Mouse (Mus musculus): ENCODE data around the gene Ift20.
"Not testable (repeated sequence)": the region's sequence is repeated elsewhere in the genome, so short reads cannot be mapped to it uniquely, and the experiment has no call there.

Gene Ift20

DNA sequence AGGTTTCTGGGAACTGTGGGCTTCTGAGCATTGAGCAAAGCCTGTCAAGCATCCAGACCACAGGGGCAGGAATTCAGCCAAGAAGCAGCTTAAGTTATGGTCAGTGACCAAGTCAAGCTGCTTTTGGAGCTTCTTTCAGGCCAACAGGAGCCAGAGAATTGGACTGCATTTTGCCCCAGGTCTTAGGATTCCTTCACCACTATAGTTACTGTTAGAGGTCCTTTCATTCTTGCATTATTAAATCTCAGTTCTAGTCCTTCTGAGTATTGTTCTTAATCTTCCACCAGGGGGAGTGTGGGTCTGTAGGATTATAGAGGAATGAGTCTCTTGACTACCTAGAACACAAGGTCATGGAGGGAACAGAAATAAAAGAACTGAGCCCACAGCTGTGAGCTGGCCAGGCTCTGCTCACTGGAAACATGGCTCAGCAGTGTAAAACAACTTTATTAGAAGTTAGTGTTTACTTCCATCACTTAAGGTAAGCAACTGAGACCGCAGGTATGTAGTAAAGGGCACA, 13.6 kb upstream of the Ift20 start:
- DNase-seq (ENCODE audit: extremely low spot score, low read depth, low spot score): no peak

DNA sequence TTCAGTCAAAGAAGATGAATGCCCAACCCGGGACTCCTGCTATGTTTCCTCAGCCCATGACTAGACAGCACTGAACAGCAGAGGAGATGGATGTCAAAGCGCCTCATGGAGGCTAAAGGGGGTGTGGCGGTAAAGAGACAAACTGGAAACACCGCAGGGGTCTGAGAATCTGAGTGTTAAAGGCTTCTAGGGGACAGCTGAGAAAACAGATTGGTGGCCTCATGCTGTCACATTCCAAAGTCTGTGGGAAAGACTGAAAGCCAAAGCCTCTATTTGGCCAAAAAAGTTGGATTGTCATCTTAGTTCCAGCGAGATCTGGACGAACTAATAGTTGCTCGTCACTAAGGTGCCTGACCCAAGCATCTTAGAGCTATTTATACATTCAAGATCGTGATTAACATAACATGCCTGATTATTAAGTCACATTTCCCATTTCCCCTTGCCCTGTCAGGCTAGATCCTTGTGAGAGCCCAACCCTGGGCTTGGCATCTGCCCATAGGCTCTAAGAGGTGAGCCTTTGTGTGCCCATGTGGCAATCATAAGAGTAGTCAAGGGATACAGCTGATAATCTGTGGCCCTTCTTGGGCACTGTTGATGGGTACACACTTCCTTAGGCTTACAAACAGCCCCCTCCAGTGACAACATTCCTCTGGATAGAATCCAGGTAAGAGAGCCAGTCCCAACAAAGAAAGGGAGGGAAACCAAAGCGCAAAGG, 12.8 kb upstream of the Ift20 start:
- no peak for DNase-seq (ENCODE audit: extremely low spot score, low read depth, low spot score)

DNA sequence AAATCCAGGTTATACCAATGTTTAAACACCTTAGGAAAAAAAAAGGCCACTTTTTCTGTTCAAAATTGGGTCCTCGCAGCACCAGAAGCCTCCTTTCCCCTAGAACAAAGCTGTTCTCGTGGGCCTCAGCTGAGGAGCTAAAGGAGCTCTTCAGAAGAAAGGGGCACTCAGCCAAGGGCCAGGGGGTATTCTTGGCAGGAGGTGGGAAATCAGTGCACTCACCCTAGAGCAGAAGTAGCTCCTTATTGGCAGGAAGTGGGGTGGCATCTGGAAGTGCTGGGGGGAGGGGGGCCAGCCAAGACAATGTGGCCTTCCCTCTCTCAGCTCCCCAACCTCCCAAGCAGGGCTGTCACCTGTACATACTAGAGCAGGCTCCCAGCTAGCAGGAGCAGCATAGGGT, 11.3 kb upstream of the Ift20 start:
- no peak for DNase-seq (ENCODE audit: extremely low spot score, low read depth, low spot score)

DNA sequence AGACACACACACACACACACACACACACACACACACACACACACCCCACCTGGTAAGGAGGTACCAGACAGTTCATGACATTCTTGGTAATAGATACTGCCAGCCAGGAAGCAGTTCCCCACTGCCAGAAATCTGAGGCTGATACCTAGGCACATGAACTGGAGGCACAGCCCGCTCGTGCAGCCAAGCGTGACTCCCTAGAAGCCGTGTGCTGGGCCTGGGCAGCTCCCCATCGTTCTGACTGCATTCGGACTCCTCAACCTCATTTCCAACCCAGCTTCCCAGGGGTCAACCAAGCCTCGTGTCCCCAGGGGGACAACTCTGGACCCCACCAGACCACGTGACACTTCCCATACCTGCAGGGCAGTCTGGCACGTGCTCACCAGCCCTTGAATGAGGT, 7.4 kb upstream of the Ift20 start:
- no peak for DNase-seq (ENCODE audit: extremely low spot score, low read depth, low spot score)

DNA sequence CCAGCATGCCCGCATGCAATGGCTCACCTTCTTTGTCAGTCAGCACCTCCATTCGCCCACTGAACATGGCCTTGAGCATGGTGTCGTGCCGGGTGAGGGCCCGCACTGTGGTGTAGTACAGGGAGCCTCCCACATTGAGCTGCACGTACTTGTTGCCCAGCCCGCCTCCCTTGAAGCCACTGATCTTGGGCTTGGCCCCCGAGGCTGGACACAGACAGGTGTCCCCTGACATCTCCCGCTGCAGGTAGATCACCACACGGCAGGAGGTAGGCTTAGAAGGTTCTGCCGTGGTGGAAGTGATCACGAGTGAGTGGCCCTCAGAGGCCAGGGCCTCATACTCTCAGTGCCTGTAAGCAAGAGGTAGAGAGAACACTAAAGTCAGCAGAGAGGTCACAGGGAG, 6.2 kb upstream of the Ift20 start:
- no peak for DNase-seq (ENCODE audit: extremely low spot score, low read depth, low spot score)

DNA sequence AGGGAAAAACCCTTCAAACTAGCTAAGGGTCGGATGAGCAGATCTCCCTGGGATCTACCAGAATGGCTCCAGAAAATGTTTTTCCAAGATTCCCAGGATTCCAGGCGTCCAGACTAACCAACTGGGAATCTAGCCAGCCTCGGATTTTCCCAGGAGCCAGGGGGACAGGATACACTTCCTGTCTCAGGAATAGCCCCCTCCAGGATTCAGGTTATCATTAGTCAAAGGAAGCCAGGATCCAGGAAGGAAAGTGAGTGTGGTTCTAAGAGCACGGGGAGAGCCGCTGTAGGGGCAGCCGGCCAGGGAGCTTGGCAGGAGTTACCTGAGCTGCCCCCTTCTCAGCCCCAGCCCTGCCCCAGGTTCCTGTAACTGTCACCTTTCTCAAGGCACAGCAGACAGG, 5.1 kb upstream of the Ift20 start:
- no peak for DNase-seq (ENCODE audit: extremely low spot score, low read depth, low spot score)

DNA sequence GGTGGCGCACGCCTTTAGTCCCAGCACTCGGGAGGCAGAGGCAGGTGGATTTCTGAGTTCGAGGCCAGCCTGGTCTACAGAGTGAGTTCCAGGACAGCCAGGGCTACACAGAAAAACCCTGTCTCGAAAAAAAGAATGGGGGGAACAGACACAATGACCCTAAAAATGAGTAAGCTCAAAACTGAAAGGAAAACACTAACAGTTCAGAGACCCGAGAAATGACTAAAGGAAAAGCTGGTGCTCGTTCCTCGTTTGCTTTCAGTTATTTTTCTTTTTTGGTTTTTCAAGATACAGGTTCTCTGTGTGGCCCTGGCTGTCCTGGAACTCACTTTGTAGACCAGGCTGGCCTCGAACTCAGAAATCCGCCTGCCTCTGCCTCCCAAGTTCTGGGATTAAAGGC, 4.6 kb upstream of the Ift20 start:
- DNase-seq (ENCODE audit: extremely low spot score, low read depth, low spot score): not testable (repeated sequence)

DNA sequence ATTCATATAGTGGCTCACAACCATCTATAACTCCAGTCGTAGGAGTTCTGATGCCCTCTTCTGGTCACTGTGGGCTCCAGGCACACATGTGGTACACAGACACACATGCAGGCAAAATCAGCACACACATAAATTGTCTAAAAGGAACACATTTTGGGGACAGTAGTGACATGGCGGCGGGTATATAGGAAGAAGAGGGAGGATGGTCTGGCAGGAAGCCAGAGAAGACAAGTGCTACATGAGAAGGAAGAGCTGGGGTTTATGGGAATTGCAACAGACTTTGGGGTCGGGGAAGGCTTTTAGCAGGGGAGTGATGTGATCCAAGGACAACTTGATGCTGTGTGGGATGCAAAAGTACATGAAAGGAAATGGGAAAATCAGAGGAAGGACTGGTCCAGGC, 1.6 kb upstream of the Ift20 start:
- DNase-seq (ENCODE audit: extremely low spot score, low read depth, low spot score): no peak

DNA sequence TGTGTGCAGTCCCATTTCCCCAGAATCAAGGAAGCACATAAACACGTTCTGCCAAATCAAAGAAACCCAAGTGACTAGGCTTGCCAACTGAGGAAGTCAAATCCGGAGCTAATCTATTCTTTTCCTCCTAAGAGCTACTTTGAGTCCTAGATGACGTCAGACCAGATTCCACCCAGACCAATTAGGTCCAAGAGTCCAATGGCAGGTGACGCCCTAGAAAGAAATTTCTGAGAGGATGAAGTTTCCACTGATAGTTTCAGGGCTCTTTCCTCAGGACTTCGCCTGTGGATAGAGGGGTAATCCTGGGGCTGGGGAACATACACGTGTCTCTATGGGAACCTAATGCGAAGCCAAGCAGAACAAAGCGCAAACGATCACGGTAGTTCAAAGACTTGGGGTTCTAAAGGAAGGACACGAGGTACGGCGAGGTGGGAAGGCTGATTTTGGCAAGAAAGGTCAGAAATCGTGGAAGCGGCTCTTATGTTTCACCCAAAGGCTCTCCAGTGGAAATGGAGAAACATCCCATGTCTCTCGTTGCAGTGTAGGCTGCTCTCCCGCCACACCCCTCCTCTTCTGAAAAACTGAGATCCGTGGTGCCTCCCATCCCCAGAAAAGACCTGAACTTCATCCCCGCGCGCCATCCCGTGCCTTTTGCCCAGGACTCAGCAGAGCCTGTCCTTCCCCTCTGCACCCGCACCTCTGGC, 633 bp upstream of the Ift20 start:
- DNase-seq (ENCODE audit: extremely low spot score, low read depth, low spot score): peak; percentile 46

DNA sequence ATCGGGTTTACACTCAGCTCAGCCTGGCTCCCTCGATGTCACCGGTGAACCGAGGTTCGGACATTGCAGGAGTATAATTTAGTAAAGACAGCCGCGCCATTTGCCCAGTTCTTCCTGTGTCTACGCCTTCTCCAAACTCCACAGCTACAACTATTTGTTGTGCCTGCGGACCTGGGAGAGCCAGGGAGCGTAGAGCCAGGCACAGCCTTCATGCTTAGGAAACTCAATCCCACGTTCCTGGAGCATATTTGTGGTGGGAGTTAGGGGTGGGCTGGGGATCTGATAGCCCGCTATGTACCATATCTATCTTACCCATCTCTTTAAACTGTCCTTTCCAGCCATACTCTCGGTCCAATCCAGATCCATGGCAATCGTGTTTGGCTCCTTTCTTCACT, 526 bp downstream of the Ift20 start:
- DNase-seq (ENCODE audit: extremely low spot score, low read depth, low spot score): no peak

DNA sequence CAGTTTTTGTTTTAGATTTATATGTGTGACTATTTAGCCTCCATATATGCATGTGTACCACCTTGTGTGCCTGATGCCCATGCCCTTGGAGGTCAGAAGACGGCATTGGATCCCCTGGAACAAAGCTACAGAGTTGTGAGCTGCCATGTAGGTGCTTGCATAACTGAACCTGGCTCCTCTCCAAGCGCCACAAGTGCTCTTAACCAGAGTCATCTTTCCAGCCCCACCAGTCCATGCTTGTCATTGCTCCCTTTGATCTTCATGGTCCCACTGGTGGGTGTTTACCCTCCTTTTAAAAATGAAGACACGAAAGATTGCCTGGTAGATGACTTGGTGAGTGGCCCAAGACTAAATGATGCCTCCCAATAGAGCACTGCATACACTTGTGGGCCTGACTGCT, 4.2 kb downstream of the Ift20 start:
- DNase-seq (ENCODE audit: extremely low spot score, low read depth, low spot score): no peak

DNA sequence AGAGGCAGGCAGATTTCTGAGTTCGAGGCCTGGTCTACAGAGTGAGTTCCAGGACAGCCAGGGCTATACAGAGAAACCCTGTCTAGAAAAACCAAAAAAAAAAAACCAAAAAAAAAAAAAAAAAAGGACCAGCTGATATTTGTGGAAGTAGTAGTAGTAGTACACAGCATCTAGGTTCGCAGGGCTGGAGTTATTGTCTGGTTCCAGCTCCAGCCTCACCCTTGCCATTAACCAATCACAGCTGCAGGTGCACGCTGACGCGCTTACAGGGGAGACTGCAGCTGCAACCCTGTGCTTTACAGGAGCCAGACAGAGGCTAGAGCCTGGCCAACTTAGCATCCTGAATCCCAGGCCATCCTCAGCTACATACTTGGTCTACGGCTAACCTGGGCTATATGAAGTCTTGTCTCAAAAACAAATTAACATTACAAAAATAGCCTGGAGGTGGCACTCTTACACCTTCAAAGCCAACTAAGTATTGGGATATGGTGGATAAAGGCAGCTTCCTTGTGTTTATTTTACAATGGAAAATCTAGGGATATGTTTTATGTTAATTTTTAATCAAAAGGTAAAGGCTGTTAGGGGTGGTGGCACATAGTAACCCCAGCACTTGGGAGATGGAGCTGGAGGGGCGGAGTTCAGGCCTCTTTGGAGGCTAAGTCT, 8.4 kb downstream of the Ift20 start:
- DNase-seq (ENCODE audit: extremely low spot score, low read depth, low spot score): no peak

DNA sequence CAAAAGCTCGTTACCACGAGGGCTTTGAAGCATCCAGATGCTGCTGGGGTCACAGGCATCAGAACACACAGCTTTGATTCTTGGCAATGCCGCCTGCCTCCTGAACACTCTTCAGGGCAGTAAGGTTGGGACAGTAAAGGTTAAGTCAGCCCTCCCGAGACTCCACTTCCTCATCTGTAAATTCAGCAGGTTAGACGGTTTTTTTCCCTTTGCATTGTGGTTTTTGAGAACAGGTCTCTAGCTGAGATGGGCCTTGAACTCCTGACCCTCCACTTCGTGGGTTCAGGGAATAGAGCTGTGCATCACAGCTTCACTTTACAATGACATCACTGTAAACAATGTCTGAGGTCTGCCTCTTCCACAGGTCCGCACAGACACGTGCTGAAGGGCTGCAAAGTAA, 9.0 kb downstream of the Ift20 start:
- DNase-seq (ENCODE audit: extremely low spot score, low read depth, low spot score): no peak

DNA sequence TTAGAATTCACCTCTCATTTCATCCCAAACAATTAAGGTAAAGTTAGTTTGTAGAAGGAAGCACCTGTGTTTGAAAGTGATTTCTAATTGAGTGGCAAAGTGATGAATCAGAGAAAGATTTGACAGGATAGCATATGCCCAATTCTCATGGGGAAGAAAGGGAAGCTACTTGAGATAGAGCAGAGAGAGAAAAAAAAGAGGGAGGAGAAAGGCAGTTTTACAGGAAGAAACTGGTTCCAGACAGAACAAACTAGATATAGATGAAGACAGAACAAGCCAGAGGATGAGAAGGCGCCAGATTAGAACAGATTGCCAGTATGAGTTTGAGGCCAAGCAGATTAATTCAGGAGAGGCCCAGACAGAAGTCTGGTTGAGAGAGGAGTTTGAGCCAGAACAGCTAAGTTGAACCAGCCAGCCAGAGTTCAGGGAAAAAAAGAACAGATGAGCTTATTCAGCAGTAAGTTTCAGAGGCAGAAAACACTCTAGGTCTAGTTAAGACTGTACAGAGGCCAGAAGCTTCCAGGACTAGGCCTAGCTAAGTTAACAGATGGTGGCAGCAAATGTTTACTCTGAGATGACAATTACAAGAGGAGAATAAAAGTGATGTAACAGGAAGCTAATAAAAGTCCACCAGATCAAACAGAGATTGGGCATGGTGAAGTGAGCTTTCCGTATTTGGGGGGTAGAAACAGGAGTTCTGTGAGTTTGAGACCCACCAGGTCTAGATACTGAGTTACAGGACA, 11.7 kb downstream of the Ift20 start:
- no peak for DNase-seq (ENCODE audit: extremely low spot score, low read depth, low spot score)

DNA sequence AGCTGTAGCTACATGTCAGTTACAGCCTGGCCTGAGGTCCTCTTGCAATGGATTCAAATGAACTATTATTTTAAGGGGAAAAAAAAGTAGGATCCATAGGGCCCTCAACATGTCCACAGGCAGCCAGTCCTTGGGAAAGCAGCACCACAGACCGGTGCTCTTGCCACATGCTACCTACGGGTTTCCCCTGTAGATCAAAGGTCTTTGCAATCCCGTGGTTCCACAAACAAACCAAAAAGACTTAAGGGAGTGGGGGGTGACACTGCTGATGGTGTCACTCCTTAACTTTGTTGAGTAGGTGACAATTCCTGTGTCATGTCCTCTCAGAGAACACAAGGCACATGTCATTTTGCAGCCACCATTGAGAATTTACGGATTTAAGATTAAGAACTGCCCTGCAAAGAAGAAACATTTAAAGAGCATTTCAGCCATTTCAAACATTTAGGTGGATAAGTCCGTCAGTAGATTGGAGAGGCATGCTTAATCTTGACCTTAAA, 13.4 kb downstream of the Ift20 start:
- no peak for DNase-seq (ENCODE audit: extremely low spot score, low read depth, low spot score)

DNA sequence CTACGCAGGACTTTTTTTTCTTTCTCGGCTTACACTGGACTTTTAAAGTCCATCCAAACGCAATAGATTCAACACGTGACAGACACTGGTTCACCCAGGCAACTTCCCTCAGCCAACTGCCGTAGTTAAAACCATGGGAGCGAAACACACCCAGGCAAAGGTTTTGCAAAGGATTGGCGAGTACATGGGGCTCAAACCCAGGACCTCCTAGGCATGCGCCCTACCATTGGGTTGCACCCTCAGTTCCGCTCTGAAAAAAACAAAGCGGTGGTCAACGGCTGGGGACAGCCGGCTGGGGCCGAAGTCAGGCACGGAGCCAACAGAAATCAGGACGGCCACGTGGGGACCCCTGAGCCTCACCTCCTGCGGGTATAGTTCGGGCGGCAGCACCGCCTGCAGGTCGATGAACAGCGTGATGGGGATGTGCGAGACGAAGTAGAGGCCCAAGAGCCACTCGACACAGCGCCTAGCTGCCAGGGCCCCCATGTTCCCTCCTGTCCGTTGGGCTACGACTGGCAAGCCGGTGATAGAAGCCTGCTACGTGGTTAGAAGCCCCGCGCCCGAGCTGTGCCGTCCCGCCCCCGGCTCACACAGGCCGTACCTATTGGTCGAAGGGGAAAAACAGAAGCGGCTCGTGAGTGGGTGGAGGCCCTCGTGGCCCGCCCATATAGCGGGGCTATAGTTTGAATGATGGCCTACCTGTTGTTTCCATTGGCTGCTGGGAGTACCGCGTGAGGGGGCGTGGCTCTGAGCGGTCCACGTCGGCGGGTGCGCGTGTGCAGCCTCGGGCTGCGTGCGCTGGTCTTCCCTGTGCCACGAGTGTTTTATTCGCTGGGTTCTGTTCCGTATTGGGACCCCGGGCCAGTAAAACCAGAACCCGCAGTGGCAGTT, 14.3 kb downstream of the Ift20 start, which contains the start of gene Tmem97:
TSS of gene Tmem97 (minus strand) at position 610 of the 891 bp plus-strand sequence.
- DNase-seq (ENCODE audit: extremely low spot score, low read depth, low spot score): peak; percentile 69

DNA sequence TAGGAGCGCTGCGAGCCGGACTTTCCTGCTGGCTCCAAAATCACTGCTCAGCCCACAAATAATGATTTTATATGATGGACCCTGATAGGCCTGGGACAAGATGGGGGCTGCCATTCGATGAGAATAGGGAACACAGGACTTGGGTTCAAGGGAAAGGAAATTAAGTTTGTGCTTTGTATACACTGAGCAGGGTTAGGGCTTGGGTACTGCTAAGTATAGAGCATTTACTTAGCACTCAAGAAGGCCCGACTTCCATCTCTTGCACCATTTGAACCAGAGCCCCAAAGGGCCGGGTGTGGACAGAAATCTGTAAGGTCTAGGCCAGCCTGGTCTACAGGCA, 14.9 kb downstream of the Ift20 start:
- DNase-seq (ENCODE audit: extremely low spot score, low read depth, low spot score): no peak

DNA sequence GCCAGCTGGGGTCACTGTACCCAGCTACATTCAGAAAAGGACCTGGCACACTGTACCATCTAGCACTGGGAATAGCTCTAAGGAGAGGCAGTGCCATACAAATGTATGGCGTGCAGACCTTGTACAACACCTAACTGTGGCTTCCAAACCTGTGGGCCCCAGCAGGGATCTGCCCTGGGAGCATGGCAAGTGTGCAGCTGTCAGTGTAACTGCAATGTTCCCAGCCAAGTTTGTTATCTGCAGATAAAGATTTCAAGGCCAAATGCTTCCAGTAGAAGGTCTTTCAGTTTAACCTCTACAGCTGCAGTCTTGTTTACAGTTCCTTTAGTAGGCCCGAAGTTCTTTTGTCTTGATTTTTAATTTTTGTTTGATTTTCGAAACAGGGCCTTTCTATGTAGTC, 19.5 kb downstream of the Ift20 start:
- no peak for DNase-seq (ENCODE audit: extremely low spot score, low read depth, low spot score)

DNA sequence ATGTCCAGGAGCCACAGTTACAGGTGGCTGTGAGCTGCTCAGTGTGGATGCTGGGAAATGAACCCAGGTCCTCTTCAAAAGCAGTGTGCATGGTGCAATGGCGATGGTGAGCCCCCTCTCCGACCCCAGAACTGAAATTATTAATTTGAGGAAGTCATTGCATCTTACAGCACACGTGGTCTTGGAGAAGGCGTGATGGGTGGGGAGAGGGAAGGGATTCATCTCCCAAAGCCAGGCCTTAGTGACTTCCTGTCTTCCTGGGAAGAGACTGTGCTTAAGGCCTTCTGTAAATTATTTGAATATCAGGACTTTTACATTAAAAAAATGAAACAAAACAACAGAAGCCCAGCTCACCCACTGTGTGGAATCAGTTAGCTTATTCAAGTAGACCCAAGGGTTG, 19.9 kb downstream of the Ift20 start:
- no peak for DNase-seq (ENCODE audit: extremely low spot score, low read depth, low spot score)

DNA sequence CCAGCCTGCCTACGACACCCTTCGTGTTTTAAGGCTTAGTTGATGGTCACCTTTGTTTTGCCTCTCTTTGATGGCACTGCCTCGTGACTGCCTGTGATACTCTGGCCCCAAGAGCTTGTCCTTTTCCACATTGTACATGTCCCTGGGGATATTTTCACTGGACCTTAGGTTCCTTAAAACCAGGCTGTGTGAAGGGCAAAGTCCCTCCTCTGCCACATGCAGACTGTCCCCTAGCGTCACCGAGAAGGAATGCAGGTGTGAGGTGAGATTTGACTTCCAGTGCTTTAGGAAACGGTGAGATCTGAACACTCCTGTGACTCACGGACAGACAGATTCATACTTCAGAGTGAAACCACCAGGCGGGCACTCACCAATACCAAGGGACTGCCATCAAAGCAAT, 21.1 kb downstream of the Ift20 start:
- DNase-seq (ENCODE audit: extremely low spot score, low read depth, low spot score): no peak
